Mouse (Mus musculus) megakaryocyte, embryonic 14.5 days (primary cell): Measurements from ENCODE around the gene Serinc2.

Experiments
- FLI1 ChIP-seq: IDR thresholded peaks from 2 replicates; pipeline ENCODE4 v1.6.1; 2012; ENCODE audit warnings: low read length, inconsistent platforms, mixed read lengths
- GATA1 ChIP-seq: IDR thresholded peaks from 3 replicates; pipeline ENCODE4 v1.6.1; 2012; ENCODE audit warnings: mixed read lengths, low read length, inconsistent platforms, borderline replicate concordance

GRCm38 (mm10) chr4:130275016-130275822 lies 3.8 kb downstream of the Serinc2 start:
- TF ChIP-seq FLI1 (no peak), GATA1 (no peak)
